Mouse (Mus musculus): ENCODE measurements at regions not wholly inside any gene's neighbourhood (a gene's known extent, or its start where the extent isn't known, plus 50 kb on each side); places are given as distances from the start of the nearest gene placed in this dataset.
A peak's percentile ranks its signal among the peaks of the same experiment; 100 is the strongest.

DNA sequence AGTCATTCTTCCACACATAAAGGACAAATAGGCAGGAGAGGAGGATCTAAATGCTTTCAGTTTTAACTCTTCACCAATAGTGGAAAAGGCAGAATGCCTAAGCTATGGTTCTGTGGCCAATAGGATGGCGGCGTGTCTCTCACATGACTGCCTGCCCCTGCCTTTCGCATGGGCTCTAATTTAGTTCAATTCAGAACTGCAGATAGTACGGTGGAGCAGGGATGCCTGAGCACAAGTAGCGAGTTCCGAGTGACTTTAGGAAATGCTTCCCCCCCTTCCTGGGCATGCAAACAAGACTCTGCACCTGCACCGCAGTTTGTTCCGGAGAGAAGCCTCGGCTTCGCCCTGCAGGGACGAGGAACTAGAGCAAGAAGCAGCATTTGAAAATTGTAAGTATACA lies 277.1 kb downstream of the Ptprc start:
- ATAC-seq (replicated peaks; ENCODE audit: low FRiP score, poor library complexity, severe bottlenecking) = peak; percentile 74

DNA sequence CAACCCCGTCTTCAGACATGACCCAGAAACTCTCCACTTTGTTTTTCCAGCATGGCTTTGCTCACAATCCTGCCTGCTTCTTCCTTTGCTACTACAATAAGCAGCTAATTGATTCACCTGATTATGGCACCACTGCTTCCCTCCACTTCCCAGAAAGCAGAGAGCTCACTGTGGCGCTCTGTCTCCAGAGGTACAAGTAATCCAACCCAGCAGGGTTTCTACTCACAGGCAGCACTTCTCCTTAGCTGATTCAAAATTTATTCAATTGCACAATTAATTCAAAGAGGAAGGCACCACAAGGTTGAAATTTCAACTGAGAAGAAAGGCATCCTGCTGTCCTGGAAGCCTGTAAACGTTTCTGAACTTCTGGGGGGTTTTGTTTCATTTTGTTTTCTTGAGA lies 293.9 kb downstream of the Ptprc start:
- no peak for ATAC-seq (replicated peaks; ENCODE audit: low FRiP score, poor library complexity, severe bottlenecking)

DNA sequence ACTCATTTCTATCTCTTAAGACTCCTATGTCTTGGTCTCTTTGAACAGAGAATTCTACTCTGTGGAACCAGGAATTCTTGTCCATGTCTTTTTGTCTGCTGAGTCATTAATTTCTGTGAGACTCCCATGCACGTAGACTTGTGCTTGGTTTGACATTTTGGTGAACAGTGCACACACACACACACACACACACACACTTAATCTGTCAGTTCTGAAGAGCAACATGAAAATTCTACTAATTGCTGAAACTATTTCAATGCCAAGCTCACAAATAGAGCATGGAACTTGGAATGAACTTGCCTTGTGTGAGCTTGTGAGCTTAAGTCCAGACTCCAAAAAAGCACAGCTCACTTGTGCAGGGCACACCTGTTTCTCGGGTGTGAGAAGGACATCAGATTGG lies 301.1 kb downstream of the Ptprc start:
- no peak for ATAC-seq (replicated peaks; ENCODE audit: low FRiP score, poor library complexity, severe bottlenecking)

DNA sequence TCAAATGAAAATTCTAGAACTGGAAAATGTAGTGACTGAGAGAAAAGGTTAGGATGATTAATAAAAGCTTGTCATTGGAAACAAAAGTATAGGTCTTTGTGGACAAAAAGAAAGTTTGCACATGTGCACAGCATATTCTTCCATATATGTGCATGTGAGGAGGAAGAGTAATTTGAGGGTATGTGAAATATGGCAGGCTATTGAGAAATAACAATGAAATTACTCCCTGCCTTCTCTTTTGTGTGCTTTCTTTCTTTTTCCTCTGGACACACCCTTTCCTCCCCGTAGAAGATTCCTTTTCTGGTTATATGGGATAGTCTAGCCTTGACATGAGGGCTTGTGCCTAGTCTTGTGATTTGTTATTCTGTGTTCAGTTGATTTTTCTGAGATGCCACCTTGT lies 301.9 kb downstream of the Ptprc start:
- no peak for ATAC-seq (replicated peaks; ENCODE audit: low FRiP score, poor library complexity, severe bottlenecking)

DNA sequence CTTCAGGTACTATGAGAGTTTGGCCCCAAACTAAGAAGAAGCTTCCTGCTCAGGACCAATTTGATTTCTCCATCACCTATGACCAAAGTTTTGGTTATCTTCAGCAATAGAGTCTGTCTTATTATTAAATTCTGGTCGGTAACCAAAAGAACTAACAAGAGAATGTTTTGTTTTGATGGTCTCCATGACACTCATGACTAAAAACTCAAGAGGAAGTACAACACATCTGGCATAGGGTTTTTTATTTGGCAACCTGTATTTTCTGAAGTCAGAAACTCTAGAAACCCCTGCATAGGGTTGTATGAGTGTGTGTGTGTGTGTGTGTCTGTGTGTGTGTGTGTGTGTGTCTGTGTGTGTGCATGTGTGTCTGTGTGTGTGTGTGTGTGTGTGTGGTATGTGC lies 310.5 kb downstream of the Ptprc start:
- ATAC-seq (replicated peaks; ENCODE audit: low FRiP score, poor library complexity, severe bottlenecking) = no peak

DNA sequence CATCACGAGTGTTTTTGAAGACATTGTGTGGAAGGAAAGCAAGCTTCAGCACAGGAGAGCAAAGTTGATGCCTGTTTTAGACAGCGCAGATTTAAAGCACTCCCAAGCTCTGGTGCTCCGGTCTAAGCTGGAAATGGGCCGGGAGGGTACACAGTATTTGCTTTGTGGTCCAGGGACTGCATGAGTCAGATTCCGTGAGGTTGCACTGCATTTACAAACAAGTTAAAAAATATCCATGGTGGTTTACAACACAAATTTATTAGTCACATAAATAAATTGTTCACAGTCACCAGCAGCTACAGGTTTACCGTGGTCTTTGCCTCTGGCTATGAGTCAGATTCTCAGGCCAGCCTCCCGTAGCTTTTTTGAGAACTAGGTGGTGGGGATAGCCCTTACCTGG lies 312.0 kb downstream of the Ptprc start:
- ATAC-seq (replicated peaks; ENCODE audit: low FRiP score, poor library complexity, severe bottlenecking) = no peak

DNA sequence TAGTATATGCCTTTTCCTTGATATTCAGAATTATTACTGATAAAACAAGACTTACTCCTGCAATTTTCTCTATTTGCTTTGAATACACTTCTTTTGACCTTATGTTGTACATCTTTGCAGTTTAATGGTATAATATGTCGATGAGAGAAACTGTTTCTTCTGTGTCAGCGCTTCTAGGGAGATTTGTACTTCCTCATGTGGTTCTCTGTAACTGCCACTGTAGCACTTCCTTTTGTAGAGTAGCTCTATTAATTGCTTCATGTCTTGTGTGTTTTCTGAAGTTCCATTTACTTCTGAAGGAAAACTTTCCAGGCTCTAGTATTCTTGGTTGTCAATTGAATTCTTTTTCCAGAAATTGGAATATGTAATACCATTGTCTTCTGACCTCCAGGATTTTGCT lies 323.2 kb downstream of the Ptprc start:
- no peak for ATAC-seq (replicated peaks; ENCODE audit: low FRiP score, poor library complexity, severe bottlenecking)

DNA sequence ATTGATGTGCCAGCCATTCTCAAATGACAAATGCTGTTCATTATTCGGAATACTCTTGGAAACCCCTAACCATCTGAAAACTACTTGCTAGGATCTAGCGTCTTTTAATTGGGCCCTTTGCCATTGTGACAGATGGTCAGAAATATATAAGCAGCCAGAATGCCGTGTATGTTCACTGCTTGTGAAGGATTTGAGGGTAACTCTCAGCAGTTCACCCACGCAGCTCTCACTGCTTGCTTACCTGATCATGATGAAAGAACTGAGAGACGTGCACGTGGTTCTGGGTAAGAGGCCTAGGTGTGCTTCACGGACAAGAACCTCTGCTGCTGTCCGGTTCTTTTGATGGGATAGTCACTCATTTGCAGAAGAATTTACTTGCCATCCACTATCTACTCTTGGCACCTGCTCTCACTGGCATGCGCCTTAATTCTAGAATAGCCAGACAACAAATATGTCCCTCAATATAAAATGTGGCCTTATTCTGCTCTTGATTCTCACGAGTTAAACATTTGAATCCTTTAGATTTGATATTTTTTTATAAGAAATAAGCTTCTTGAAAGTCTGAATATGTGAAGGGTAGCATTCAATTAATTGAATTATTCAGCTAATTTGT lies 328.1 kb downstream of the Ptprc start:
- no peak for ATAC-seq (replicated peaks; ENCODE audit: low FRiP score, poor library complexity, severe bottlenecking)

DNA sequence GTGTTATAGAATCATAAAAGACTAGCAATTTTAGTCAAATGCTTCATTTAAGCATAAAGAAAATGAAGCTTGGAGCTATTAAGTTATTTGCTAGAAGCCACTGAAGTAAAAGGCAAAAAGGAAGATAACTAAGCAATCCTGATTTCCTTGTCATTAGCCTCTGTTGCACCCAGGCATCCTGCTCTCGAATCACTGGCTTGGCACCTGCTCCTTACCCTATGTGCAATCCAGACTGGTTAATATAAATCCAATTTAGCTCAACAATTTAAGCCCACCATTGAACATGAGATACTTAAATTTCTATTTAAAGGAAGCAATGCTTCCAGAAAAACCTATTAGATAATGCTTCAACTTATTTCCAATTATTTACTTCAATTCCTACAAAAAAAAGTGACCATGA lies 328.7 kb downstream of the Ptprc start:
- ATAC-seq (replicated peaks; ENCODE audit: low FRiP score, poor library complexity, severe bottlenecking) = no peak

DNA sequence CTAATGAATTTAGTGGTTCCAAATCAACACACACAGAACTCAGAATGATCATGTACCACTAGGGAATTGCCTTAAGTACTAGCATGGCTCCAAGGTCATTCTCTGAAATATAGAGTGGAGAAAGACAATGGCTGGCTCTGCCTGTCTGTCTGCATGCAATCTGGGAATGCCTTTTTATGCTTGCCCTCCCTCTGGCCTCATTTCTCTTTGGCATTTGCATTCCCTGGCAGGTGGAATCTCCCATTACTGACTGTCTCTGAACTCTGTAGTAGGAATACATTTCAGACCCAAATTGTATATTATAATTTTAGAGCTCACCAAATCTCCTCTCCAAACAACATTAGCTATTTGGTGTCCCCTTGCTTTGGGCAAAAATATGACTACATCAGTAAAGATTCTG lies 335.0 kb downstream of the Ptprc start:
- ATAC-seq (replicated peaks; ENCODE audit: low FRiP score, poor library complexity, severe bottlenecking) = no peak

DNA sequence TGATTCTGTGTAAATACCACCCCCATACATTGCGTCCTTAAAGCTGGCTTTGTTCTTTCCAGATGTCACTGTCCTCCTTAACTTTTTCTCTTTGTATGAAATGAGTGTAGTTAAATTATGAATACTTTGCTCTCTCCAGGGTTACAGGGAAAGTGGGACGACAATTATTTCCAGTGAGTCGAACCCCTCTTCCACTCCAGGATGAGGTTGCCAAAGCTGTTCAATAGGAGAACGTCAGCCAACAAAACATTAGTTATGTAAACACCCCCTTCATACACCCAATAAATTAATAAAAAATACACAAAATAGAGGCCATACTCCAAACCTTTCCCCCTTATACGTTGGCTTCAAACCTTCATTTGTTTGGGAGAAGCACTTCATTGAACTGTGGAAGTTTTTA lies 335.8 kb downstream of the Ptprc start:
- no peak for ATAC-seq (replicated peaks; ENCODE audit: low FRiP score, poor library complexity, severe bottlenecking)

DNA sequence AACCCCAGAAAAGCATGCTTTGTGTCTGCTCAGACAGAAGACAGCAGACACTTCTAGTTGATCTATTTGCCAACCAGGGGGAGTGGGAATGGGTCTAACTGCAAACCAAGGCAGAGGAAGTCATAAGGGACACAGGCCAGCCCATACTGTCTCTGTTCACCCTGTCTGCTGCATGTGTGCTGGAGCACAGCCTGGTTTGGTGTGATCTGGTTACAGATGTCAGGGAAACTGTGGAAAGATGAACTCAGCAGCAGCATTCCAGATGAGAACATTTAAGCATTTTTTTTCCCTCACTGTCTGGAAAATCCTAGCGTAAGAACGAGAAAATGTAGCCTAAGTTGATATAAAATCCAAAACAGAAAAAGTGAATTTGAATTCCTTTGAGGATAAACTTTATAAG lies 336.2 kb downstream of the Ptprc start:
- no peak for ATAC-seq (replicated peaks; ENCODE audit: low FRiP score, poor library complexity, severe bottlenecking)

DNA sequence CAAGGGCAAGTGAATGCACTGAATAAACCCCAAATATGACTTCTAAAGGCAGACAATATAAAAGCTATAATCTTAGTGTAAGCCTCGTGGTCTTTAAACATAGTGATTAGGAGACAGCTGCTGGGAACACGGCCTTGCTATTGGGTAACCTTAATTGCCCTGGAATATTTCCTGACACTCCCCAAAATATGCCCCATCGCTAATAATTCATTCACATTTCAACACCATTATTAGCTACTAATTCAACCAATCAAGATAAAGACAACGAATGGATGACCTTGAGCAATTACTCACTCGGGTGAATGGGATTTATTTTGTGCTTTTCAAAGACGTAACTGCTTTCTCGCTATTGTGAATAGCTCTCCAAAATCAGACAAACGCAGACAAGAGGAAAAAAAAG lies 337.2 kb downstream of the Ptprc start:
- no peak for ATAC-seq (replicated peaks; ENCODE audit: low FRiP score, poor library complexity, severe bottlenecking)

DNA sequence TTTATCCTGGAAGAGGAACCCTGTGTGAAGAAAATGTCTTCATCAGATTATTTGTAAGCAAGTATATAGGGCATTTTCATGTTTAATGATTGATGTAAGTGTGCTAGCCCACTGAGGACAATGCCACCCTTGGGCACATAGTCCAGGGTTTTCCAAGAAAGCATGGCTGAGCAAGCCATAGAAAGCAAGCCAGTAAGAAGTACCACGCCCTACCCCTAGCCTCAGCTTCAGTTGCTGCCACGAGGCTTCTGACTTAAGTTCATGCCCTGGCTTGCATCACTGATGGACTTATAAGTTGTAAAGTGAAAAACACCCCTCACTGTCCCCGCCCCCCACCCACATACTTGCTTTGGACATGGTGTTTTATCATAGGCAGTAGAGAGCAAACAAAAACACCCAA lies 342.0 kb downstream of the Ptprc start:
- ATAC-seq (replicated peaks; ENCODE audit: low FRiP score, poor library complexity, severe bottlenecking) = no peak

DNA sequence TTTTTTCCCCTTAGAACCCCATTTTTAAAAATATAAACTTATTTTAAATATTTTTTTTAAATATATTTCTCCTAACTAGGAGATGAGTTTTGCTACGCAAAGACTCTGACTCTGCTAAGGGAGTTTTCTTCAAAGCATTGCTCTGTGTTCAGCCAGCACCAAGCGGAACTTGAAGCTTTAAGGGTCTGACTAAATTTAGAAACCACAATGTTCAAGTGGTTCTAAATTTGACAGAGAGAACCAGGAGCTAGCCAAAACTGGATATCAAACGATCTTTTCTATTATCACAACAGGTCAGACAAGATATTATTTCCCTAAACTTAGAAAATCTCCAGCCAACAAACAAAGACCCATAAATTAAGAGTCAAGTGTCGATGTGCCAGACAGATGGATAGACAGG lies 344.2 kb downstream of the Ptprc start:
- no peak for ATAC-seq (replicated peaks; ENCODE audit: low FRiP score, poor library complexity, severe bottlenecking)

DNA sequence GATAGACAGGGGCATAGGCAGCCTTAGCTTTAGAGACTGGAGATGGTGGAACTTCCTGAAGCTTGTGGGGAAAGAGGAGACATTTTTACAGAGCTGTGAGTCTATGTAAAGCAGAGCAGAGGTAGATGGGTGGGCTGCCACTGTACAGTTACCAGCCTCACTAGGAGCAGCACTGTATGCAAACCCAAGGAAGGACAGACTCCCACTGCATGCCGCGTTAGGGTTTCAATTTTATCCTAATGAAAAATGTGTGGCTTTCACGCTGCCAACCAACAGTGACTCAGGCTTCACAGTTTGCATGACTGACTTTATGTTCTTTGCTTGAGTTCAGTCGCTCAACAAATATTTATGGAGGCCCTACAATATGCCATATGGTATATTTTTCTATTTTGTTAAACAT lies 348.1 kb downstream of the Ptprc start:
- no peak for ATAC-seq (replicated peaks; ENCODE audit: low FRiP score, poor library complexity, severe bottlenecking)

DNA sequence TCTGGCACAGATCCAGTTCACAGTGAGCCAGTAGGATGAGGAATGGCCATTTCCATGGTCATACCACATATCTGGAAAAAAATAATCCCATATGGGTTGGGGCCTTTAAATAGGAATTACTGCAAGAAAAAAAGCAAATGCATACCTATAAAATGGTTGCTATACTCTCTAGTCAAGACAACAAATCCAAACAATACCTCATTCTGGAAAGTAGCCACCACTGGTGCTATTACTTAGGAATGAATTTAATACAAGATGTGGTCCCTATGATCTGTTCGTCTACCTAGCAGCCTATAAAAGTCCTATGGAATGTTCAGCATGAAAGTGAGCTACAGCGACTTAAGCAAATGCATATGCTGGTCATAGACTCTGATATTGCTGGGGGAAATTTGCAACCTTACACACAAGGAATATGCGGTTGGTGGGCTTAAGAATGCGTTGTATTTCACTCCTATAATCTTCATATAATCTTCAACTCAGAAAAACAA lies 360.1 kb downstream of the Ptprc start:
- no peak for ATAC-seq (replicated peaks; ENCODE audit: low FRiP score, poor library complexity, severe bottlenecking)

DNA sequence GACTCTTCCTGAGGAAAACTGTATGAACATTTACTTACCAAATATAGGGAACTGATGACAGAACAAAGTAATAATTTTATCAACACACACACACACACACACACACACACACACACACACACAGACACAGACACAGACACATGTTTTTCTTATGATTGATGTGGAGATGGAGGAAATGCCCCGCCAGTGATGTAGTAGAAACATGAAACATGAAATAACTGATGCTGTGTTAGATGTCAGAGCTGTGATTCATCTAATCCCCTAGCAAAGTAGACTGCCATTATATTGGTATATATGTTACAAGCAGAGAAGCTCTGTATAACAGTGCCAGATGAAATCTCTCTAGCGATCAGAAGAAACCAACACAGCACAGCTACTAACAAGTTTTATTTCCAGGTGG lies 361.0 kb downstream of the Ptprc start:
- no peak for ATAC-seq (replicated peaks; ENCODE audit: low FRiP score, poor library complexity, severe bottlenecking)

DNA sequence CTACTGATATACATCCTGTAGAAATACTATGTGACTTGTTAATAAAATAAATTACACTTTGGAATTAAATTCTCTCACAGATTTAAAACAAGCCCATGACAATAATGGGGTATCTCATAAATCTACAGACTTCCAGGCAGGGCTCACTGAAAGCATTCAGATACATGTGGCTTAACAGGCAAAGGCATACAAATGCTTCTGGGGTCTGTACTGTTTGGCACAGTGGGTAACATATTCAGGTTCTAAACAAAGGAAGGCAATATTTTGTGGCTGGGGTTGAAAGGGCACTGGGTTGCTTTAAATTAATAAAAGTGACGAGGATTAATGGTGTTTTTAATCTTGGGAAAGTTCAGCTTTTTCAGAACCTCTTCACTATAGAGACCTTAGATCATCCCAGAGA lies 361.8 kb downstream of the Ptprc start:
- ATAC-seq (replicated peaks; ENCODE audit: low FRiP score, poor library complexity, severe bottlenecking) = no peak

DNA sequence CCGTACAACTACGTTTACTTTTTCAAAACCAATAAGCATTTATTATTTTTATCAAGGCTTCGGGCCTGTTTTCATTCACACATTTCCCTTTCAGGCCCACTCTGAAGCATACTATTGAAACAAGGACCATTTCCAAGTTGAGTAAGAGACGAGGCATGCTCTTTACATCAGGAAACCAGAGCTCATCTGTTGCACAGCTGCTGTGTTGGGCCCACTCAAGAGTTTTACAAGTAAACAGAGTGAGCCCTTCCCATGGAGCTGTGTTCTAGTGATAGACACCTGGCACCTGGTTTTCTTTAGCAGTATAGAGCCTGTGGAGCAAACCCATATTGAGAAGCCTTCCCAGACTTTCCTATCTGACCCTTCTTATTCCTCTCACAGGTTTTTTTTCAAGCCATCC lies 363.5 kb downstream of the Ptprc start:
- no peak for ATAC-seq (replicated peaks; ENCODE audit: low FRiP score, poor library complexity, severe bottlenecking)

DNA sequence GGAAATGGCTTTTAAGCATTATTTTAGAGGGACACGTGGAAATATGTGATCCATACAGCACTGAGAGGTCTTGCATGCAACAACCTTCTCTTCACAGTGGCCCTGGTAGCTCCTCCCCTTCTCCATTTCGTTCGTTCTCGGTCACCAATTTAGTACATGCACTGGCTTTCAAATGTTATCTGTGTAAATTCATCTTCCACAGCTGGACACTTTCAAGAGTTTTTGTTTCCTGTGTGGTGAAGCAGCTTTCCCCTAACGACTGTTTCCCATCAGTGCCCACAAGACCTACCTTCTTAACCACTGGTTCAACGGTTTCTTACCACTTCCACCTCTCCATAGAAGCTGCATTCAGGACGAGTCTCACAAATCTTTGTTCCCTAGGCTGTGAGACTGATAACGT lies 368.8 kb downstream of the Ptprc start:
- ATAC-seq (replicated peaks; ENCODE audit: low FRiP score, poor library complexity, severe bottlenecking) = no peak

DNA sequence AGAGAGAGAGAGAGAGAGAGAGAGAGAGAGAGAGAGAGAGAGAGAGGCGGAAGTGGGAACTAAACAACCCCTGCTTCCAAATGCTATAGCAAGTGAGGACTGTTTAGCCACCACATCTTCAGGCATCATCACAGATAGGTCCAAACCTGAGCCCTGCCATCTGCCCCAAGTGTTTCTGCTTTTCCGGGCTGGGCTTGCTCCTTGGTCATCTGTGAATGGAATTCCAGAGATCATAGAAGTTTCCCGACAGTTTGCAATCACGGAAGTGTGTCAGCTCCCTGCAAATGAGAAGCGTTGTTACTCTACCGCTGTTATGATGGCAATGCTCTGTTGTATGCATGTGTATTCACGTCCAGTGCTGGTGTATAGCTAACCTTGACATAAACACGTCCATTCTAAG lies 369.3 kb downstream of the Ptprc start:
- no peak for ATAC-seq (replicated peaks; ENCODE audit: low FRiP score, poor library complexity, severe bottlenecking)

DNA sequence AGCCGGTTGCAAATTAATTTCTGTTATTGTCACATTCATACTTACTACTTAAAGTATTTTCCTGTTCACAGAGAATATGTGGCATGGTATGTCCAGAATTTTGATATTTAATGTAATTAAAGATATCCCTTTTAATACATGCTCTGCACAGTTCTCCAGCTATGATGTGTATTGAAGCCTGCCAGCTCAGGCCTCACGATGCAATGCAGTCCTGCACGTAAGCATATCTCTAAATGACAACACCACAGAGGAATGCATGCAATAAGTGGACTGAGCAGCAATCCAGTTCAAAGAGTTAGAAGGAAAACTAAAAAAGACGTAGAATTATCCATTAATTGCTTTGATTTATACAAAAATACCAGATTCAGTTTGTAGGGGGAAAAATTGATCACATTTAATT lies 373.4 kb downstream of the Ptprc start:
- ATAC-seq (replicated peaks; ENCODE audit: low FRiP score, poor library complexity, severe bottlenecking) = no peak

Data from erythroblast, adult 5-6 weeks (primary cell).